Mouse (Mus musculus): ENCODE results near the gene Smu1.

The Smu1 gene

DNA sequence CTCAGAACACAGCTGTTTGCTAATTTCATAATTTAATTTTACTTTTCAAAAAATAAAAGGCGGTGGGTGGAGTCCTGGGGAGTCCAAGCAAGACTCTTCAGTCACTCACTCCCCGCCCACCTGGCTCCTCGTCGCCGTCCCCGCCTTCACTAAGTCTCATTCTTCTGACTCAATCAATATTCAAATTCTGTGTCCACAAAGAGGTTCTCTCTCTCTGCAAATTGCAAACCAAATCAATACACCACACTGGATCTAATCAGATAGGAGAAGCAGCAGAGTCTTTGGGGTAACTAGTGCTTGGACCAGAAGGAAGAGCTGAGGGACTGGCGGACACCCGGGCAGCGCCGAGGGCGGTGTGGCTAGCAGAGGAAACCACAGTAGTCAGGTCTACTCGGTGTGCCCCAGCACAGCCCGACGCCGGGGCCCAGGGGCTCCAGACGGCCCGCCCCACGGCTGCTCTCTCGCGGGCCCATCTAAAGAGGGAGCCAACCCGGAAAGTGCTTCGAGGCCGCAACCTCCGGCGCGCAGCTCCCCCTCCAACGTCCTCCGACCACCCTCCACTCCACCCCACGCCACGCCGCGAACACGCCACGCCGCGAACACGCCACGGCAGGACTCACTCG is 455 bp downstream of the Smu1 start:
- no peak for DNase-seq (ENCODE audit: low spot score in 2 of 2)

DNA sequence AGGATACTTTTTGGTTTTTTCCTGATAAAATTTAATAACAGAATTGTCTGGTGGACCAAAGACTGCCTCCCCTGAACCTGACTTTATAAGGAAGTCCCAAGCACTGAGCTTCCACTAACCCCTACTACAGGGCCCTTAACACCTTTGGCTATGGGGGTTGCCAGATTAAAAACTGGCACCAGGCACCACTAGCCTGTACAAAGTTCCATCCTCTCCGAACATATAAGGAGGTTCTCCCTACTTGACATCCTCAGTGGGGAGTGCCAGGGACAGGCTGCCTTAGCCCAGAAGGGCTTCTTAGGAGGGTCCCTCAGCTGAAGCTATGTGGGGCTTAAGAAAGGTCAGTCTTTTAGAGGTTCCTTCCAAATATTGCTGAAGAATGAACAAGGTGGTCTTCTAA is 22.4 kb downstream of the Smu1 start:
- no peak for DNase-seq (ENCODE audit: low spot score in 2 of 2)

GRCm38 (mm10) chr4:40731262-40731661 is 26.5 kb downstream of the Smu1 start:
- DNase-seq (ENCODE audit: low spot score in 2 of 2) = no peak

DNA sequence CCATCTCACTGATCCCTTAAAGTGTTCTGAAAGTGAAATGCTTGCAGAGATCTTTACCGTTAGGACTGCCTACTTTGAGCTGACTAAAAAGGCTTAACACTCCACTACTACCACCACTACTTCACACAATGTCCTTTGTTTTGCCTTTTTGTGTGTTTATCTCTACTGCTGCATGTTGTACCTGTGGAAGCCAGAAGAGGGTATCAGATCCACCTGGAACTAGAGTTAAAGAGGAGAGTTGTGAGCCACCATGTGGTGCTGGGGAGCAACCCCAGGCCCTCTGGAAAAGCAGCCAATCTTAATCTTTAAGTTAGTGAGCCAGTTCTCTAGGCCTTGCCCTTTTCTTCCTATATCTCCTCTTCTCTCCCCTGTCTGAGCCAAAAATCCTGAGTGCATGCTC is 30.5 kb downstream of the Smu1 start:
- DNase-seq (ENCODE audit: low spot score in 2 of 2) = no peak

DNA sequence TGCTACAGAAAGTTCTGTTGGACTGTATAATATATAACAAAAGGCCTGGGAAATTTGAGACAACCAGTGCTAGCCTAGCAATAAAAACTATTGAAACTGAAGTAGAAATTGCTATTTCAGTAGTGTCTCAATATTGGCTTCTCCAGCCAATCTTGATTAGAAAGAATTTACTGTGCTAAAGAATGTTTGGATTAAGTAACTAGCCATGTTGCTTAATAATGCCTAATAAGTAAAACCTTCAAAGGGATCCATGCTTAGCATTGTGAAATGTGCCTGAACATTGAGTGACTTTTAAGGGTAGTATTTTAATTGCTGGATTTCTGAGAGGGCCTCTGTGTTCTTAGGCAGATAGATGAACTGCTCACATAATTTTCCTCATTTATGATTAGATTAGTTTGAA is 32.2 kb downstream of the Smu1 start:
- DNase-seq (ENCODE audit: low spot score in 2 of 2) = no peak

DNA sequence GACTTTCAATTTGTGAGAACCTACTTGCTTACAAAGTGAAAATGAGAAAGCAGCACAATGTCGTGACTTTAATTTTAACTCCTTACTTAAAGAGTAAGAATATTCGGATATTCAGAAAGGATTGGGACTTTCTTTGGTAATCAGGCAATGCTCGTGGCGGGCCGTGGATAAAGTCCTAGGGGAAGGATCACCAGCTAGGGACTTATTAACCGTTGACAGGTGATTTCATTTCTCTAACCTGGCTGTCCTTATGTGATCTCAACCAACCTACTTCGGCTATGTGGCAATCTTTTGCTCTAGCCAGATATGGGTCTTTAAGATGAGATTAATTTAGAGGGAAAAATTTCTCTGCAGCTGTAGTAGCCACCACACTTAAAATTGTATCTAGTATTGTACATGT is 32.6 kb downstream of the Smu1 start:
- no peak for DNase-seq (ENCODE audit: low spot score in 2 of 2)

DNA sequence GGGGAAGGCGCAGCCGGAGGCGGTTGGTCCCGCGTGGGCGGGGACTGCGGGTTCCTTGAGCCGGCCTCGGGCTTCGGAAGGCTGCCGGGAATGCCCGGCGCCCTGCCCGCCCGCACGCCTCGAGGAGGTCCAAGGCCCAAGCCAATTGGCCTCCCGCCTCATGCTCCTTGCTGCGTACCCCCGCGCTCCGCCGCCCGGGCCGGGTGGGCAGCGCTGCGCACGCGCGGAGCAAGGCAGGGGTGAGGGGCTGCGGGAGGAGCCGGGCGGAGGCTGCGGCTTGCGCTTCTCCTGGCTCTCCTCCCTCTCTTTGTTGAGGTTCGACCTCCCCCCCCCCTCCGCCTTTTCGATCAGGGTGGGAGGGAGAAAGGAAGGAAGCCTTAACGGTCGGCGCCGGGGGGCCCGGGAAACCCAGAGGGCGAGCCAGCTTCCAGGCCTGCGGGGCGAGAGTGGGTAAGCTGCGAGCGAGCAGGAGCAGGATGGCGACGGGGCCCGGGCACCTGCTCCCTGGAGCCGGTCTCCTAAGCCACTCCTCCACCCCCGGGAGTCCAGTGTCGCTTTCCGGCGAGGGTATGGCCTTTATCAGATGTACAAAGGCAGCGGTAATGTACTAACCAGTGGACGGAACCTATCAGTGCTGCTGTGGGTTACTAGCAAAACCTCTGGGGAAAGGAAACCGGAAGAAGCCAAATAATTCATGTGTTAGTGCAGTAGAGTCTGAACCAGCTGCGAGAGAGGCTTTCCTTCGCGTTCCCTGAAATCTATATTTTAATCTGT is 34.8 kb downstream of the Smu1 start:
- no peak for DNase-seq (ENCODE audit: low spot score in 2 of 2)

DNA sequence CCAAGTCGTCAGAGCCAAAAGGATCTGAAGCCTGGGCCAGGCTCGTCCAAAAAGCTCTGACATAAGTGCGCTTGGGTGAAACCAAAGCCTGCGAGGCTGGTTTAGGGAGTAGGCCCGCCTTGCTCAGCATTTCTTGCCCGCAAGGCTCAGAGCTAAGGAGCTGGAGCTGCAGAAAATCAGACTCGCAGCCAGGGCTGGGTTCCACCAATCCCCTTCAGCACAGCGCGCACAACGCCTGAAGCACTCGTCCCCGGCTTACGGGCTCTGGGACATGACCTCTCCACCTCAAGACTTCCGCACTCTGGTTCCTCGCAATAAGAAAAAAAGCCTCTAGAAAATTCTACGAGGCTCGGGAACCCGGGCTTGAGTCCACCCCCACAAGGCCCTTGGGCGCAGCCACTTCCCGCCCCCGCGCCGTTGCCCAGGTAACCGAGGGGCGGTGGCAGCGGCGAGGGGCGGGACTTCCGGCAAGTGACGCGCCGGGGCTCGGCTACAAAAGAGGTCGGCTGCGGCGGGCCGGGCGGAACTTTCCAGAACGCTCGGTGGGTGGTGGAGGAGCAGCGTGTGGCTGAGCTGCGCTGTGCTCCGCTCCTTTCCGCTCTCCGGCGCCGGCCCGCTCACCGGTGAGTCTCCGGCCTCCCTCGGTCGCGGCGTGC is 35.6 kb downstream of the Smu1 start, which contains the start of gene Dnaja1:
Gene Dnaja1 (plus strand): TSS at position 140 of the 656 bp plus-strand sequence.
- peak; percentile 96 to 97 for DNase-seq (ENCODE audit: low spot score in 2 of 2)

- DNase-seq (ENCODE audit: low spot score in 2 of 2) = no peak
Observed at GRCm38 (mm10) chr4:40720910-40721309, 36.8 kb downstream of the Smu1 start.

DNA sequence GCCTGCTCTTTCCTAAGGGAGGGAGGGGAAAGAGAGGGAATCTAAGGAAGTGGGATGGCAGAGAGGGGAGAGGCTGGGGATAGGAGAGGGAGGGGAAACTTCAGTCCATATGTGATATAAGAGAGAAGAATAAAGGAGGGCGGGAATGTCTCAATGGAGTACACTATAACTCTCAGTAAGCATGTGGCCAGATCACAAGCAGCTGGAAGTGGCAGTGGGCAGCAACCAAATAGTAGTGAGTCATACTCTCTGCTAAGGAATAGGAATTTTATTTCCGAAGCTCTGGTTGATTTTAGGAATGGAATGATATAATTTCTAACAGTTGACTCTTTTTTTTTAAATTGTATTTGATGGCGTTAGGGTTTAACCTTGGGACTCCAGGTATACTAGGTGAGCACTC is 40.6 kb downstream of the Smu1 start:
- DNase-seq (ENCODE audit: low spot score in 2 of 2) = no peak

DNA sequence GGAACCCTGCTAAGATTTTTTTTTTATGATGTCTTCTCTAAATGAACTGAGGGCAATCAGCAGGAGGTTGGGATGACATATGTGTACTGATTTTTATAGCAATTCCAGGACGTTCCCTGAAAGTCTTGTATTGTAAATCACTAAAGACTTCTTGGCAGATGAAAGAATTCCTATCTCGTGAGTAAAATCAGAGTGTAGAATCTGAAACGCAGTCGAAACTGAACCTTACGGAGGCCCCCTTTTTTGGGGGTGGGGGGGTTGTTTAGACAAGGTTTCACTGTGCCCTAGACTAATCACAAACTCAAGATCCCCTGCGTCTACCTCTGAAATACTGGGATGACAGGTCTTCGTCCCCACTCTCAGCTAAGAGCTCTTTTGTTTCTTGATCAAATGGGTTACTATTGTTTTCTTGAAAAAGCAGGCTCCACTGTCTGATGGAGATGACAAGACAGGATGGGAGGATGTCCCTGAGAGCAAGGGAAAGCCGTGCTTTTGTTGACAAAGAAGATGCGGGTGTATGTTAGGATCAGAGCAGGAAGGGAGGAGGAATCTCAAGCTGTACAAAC is 53.9 kb downstream of the Smu1 start:
- DNase-seq (ENCODE audit: low spot score in 2 of 2) = no peak

- peak; percentile 94 to 97 for DNase-seq (ENCODE audit: low spot score in 2 of 2)
Observed at GRCm38 (mm10) chr4:40702797-40703709, 54.7 kb downstream of the Smu1 start, which contains the start of gene Aptx. TSS of gene Aptx (minus strand) at chr4:40703194.

- no peak for DNase-seq (ENCODE audit: low spot score in 2 of 2)
Observed at GRCm38 (mm10) chr4:40701796-40702195, 55.9 kb downstream of the Smu1 start.

- DNase-seq (ENCODE audit: low spot score in 2 of 2) = no peak
Observed at GRCm38 (mm10) chr4:40700216-40700615, 57.5 kb downstream of the Smu1 start.

- no peak for DNase-seq (ENCODE audit: low spot score in 2 of 2)
Observed at GRCm38 (mm10) chr4:40697059-40697458, 60.7 kb downstream of the Smu1 start.

DNA sequence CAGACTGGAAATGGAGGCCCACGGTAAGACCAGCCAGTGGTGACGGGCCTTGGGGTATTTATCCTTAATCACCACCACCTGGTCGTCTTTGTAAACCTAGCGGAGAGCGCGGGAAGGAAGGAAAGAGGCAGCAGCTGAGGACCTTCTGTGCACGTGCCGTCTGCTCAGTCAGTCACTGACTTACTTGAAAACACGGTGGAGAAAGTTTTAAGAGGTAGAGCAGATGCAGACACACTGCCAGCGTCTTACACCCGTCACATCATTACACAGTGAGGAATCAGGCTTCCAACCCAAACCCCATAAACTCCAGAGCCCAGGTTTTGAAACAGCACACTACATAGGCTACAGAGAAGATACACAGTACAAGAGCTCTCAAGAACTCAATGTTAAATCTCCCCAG is 66.6 kb downstream of the Smu1 start:
- no peak for DNase-seq (ENCODE audit: low spot score in 2 of 2)

Data from frontal cortex, postnatal 25 days (tissue).